ENCODE assay signal across 8 mouse cellular contexts in genomic region chr17:65613463-65614412, GRCm38 (mm10). TPM values are rescaled to one million over a fixed set of nuclear protein-coding genes. Genes with fewer than 3 reads are reported as not detected.
DNase-seq lines count a peak whose midpoint lies in the region; ATAC-seq and TF ChIP-seq lines count a peak whose summit lies in the region.

TSS of gene Vapa (minus strand) at chr17:65613555.

- under 1% methylated on average over 85 of the region's 85 CpGs for WGBS in heart, embryonic 12.5 days
- WGBS in kidney, postnatal 0 days: under 1% methylated on average over 83 of the region's 85 CpGs
- WGBS in liver, embryonic 11.5 days: under 1% methylated on average over 83 of the region's 85 CpGs
- under 1% methylated on average over 84 of the region's 85 CpGs for WGBS in stomach, embryonic 14.5 days

- H3K27me3 ChIP-seq in heart, embryonic 12.5 days (replicated peaks): no peaks in the 10 kb centered on the region
- H3K27me3 ChIP-seq in kidney, postnatal 0 days (ENCODE audit: insufficient read depth, low read length): no peaks in the 10 kb centered on the region
- H3K27me3 ChIP-seq in liver, embryonic 11.5 days (replicated peaks; ENCODE audit: control insufficient read depth, insufficient read depth, low read length): no peaks in the 10 kb centered on the region
- H3K27me3 ChIP-seq in stomach, embryonic 14.5 days (ENCODE audit: control insufficient read depth, insufficient read depth, low read length): no peaks in the 10 kb centered on the region

- H3K9me3 ChIP-seq in heart, embryonic 12.5 days (replicated peaks): no peaks in the 10 kb centered on the region
- H3K9me3 ChIP-seq in kidney, postnatal 0 days (replicated peaks; ENCODE audit: low read length): no peaks in the 10 kb centered on the region
- no peaks in the 10 kb centered on the region for H3K9me3 ChIP-seq in liver, embryonic 11.5 days (ENCODE audit: control insufficient read depth, low read length)
- H3K9me3 ChIP-seq in stomach, embryonic 14.5 days (ENCODE audit: control insufficient read depth, low read depth, low read length): no peaks in the 10 kb centered on the region

- TF ChIP-seq CTCF in kidney, postnatal 0 days (IDR thresholded peaks at IDR 0.05; ENCODE audit: low read depth): no peak

- peaks cover 24% of the 10 kb centered on the region for H3K4me1 ChIP-seq in heart, embryonic 12.5 days (replicated peaks)
- H3K4me1 ChIP-seq in kidney, postnatal 0 days (replicated peaks; ENCODE audit: insufficient read depth, low read length): peaks cover 14% of the 10 kb centered on the region; the same call in 1 of the 2 replicates
- H3K4me1 ChIP-seq in liver, embryonic 11.5 days (replicated peaks; ENCODE audit: control insufficient read depth, insufficient read depth, low read length): peaks cover 27% of the 10 kb centered on the region
- H3K4me1 ChIP-seq in stomach, embryonic 14.5 days (ENCODE audit: control insufficient read depth, insufficient read depth, low read length): peaks cover 20% of the 10 kb centered on the region; the same call in 1 of the 2 replicates

- H3K27ac ChIP-seq in heart, embryonic 12.5 days (ENCODE audit: poor library complexity, severe bottlenecking): peak within 1 kb of the TSS; percentile 99
- peak within 1 kb of the TSS; percentile 98 for H3K27ac ChIP-seq in kidney, postnatal 0 days
- H3K27ac ChIP-seq in liver, embryonic 11.5 days (ENCODE audit: low read depth, low read length): peak within 1 kb of the TSS; percentile 97
- peak within 1 kb of the TSS; percentile 100 for H3K27ac ChIP-seq in stomach, embryonic 14.5 days (ENCODE audit: low read length)

- DNase-seq in CD4-positive helper T cell, adult 2 months (ENCODE audit: low read depth, low spot score): peak; percentile 99
- peak; percentile 94 for DNase-seq in brain, embryonic 18.5 days (ENCODE audit: low read depth, low spot score)
- DNase-seq in kidney, postnatal 0 days (ENCODE audit: low spot score): peak; percentile 98
- DNase-seq in liver, embryonic 11.5 days (ENCODE audit: low spot score): peak; percentile 98
- peak; percentile 99 for DNase-seq in naive thymus-derived CD4-positive, alpha-beta T cell, adult 2 months (ENCODE audit: low read depth)

- peak within 1 kb of the TSS; percentile 99 for H3K9ac ChIP-seq in heart, embryonic 12.5 days
- peak within 1 kb of the TSS; percentile 98 for H3K9ac ChIP-seq in kidney, postnatal 0 days (ENCODE audit: low read depth, low read length)
- H3K9ac ChIP-seq in liver, embryonic 11.5 days (ENCODE audit: low read depth, low read length): peak within 1 kb of the TSS; percentile 100
- H3K9ac ChIP-seq in stomach, embryonic 14.5 days (replicated peaks; ENCODE audit: low read depth, low read length): peak within 1 kb of the TSS; percentile 99

- peak within 1 kb of the TSS; percentile 80 for H3K4me2 ChIP-seq in heart, embryonic 12.5 days
- H3K4me2 ChIP-seq in kidney, postnatal 0 days (ENCODE audit: low read length): peak within 1 kb of the TSS; percentile 81
- peak within 1 kb of the TSS; percentile 87 for H3K4me2 ChIP-seq in liver, embryonic 11.5 days
- peak within 1 kb of the TSS; percentile 76 for H3K4me2 ChIP-seq in stomach, embryonic 14.5 days (replicated peaks; ENCODE audit: low read depth, low read length)

- peak; percentile 90 for ATAC-seq in erythroid progenitor cell, adult 5-6 weeks (replicated peaks; ENCODE audit: low FRiP score, poor library complexity, severe bottlenecking)
- peak; percentile 92 for ATAC-seq in heart, embryonic 12.5 days (ENCODE audit: insufficient number of reproducible peaks, low FRiP score)
- peak; percentile 93 for ATAC-seq in kidney, postnatal 0 days (replicated peaks; ENCODE audit: low FRiP score, low read depth)
- ATAC-seq in liver, embryonic 11.5 days (replicated peaks; ENCODE audit: low FRiP score): peak; percentile 88
- ATAC-seq in stomach, embryonic 14.5 days (ENCODE audit: insufficient number of reproducible peaks, insufficient read depth, low FRiP score, low read depth): peak; percentile 92

- peak within 1 kb of the TSS; percentile 97 for H3K4me3 ChIP-seq in heart, embryonic 12.5 days
- peak within 1 kb of the TSS; percentile 92 for H3K4me3 ChIP-seq in kidney, postnatal 0 days (replicated peaks; ENCODE audit: low read depth, low read length)
- H3K4me3 ChIP-seq in liver, embryonic 11.5 days (ENCODE audit: low read depth, low read length): peak within 1 kb of the TSS; percentile 99
- H3K4me3 ChIP-seq in stomach, embryonic 14.5 days (ENCODE audit: low read depth, low read length): peak within 1 kb of the TSS; percentile 97

- H3K36me3 ChIP-seq in heart, embryonic 12.5 days: no peaks in the 10 kb centered on the region
- H3K36me3 ChIP-seq in kidney, postnatal 0 days (ENCODE audit: insufficient read depth, low read length): no peaks in the 10 kb centered on the region
- H3K36me3 ChIP-seq in liver, embryonic 11.5 days (ENCODE audit: control insufficient read depth, insufficient read depth, low read length): no peaks in the 10 kb centered on the region
- no peaks in the 10 kb centered on the region for H3K36me3 ChIP-seq in stomach, embryonic 14.5 days (ENCODE audit: control insufficient read depth, insufficient read depth, low read length)

RNA-seq across cellular contexts. Expression of gene Vapa, which starts in this region (rescaled TPM):
- total RNA-seq in erythroid progenitor cell, adult 5-6 weeks (2015; ENCODE audit: low replicate concordance): 39.3 and 51.6 TPM in 2 replicates
- 30.6 and 32.3 TPM in 2 replicates for total RNA-seq in erythroid progenitor cell, adult 5-6 weeks (2017; ENCODE audit: low replicate concordance)
- 186 and 190 TPM in 2 replicates for polyA plus RNA-seq in heart, embryonic 12.5 days (2016; fragmentation: Nextera tagmentation; extraction: Ambion mirVana)
- 209 and 218 TPM in 2 replicates for polyA plus RNA-seq in kidney, postnatal 0 days (2015; fragmentation: Nextera tagmentation; extraction: Ambion mirVana)
- polyA plus RNA-seq in liver, embryonic 11.5 days (2014; fragmentation: Nextera tagmentation; extraction: Ambion mirVana): 158 and 163 TPM in 2 replicates
- polyA plus RNA-seq in stomach, embryonic 14.5 days (2014; fragmentation: Nextera tagmentation; extraction: Ambion mirVana): 182 and 194 TPM in 2 replicates

Comparison
In these comparisons a context has a peak if more than half of its experiments do, and no peak if none do; other contexts are left out.
1. Peak in every context shown above with its lines: DNase-seq, ATAC-seq, H3K4me3 ChIP-seq and H3K27ac ChIP-seq.